Mouse (Mus musculus): ENCODE measurements at regions not wholly inside any gene's neighbourhood (a gene's known extent, or its start where the extent isn't known, plus 50 kb on each side); places are given as distances from the start of the nearest gene placed in this dataset.

DNA sequence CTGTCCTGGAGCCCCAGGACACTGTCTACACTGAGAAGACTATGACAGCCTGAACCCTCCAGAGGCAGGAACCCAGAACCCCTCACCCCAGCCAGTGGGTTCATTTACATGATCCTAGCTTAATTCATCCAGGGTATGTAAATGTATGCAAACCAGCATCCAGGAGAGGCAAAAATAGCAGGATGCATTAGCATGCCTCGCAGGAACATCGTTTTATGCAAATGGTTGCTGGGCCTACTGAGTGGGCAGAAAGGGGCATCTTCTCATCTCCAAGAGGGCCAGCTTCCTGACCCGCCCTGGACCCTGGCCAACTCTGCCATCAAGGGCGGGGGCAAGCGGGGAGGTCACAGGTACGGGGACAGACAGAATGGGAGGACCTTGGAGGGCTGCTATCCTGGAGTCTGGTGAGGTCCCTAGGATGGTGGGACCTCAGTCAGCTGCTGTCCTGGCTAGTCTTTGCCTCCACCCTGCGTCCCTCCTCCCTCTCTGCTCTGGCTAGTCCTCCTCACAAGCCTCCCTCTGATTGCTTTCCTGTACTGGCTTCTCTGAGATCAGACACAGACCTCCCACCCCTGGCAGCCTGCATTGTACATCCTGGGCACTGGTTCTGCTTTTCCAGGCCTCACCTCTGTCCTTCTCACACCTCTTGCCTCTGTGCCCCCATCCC is 52.2 kb upstream of the Gm26897 start:
- Histone ChIP-seq H3K4me1 (ENCODE audit: control insufficient read depth, insufficient read depth, low read length) (no peaks in the 10 kb centered on the region), H3K27me3 (ENCODE audit: control insufficient read depth, insufficient read depth, low read length) (no peaks in the 10 kb centered on the region), H3K9me3 (replicated peaks; ENCODE audit: control insufficient read depth, low read length) (no peaks in the 10 kb centered on the region), H3K36me3 (replicated peaks; ENCODE audit: control insufficient read depth, insufficient read depth, low read depth, low read length) (no peaks in the 10 kb centered on the region), H3K27ac (replicated peaks; ENCODE audit: low read depth, low read length) (no peak overlapping the region), H3K4me2 (ENCODE audit: low read depth, low read length) (no peak overlapping the region), H3K4me3 (ENCODE audit: low read depth, low read length) (no peak overlapping the region), H3K9ac (replicated peaks; ENCODE audit: low read length) (0 out of 2 replicates have a peak overlapping the region, but pooled peaks have one; percentile 34)
- WGBS, result 43% methylated on average over 7 of the region's 7 CpGs
- DNase-seq (ENCODE audit: low spot score) (no peak), ATAC-seq (replicated peaks; ENCODE audit: insufficient number of reproducible peaks, low FRiP score, low TSS enrichment, low read depth) (0 out of 2 replicates have a peak, but pooled peaks have one; percentile 14)

DNA sequence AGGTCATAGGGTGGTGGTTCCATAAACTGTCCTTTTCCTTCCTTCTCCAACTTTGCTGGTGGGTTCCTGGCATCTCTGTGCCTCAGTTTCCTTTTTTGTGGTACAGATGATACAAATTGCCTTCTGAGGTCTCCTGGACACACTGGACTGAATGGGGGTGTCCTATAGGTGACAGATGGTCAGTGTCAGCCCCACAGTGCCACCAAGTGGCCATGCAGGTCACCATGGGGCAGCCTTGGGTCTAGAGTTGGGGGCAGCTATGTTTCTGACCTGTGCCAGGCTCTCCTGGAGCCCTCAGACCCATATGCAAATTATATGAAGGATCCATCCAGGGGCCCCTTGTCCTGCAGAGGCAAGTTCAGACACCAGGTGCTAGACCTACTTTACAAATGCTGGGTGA is 50.8 kb upstream of the Gm26897 start:
- no peaks in the 10 kb centered on the region for H3K4me1 ChIP-seq (ENCODE audit: control insufficient read depth, insufficient read depth, low read length)
- H3K9ac ChIP-seq (replicated peaks; ENCODE audit: low read length), result no peak overlapping the region
- ATAC-seq (replicated peaks; ENCODE audit: insufficient number of reproducible peaks, low FRiP score, low TSS enrichment, low read depth) (peak; percentile 40; the same call in 1 of the 2 replicates), DNase-seq (ENCODE audit: low spot score) (peak; percentile 51)
- no peak overlapping the region for H3K4me2 ChIP-seq (ENCODE audit: low read depth, low read length)
- H3K36me3 ChIP-seq (replicated peaks; ENCODE audit: control insufficient read depth, insufficient read depth, low read depth, low read length), result no peaks in the 10 kb centered on the region
- no peak overlapping the region for H3K4me3 ChIP-seq (ENCODE audit: low read depth, low read length)
- no peaks in the 10 kb centered on the region for H3K27me3 ChIP-seq (ENCODE audit: control insufficient read depth, insufficient read depth, low read length)
- no peak overlapping the region for H3K27ac ChIP-seq (replicated peaks; ENCODE audit: low read depth, low read length)
- no peaks in the 10 kb centered on the region for H3K9me3 ChIP-seq (replicated peaks; ENCODE audit: control insufficient read depth, low read length)
